Mouse (Mus musculus): ENCODE data around the gene Dpm3. TPM values are rescaled to one million over a fixed set of nuclear protein-coding genes. Genes with fewer than 3 reads are reported as not detected.
A peak's percentile ranks its signal among the peaks of the same experiment; 100 is the strongest.

The Dpm3 gene
- total and polyA plus RNA-seq, 3 experiments = 237 to 271 TPM; not detected in 1

- TF ChIP-seq POLR2A (IDR thresholded peaks at IDR 0.05; ENCODE audit: control insufficient read depth in 1 of 2, insufficient read depth in 1 of 2, low read depth in 1 of 2, low read length in 2 of 2, poor library complexity in 1 of 2) (no peak), HCFC1 (IDR thresholded peaks at IDR 0.05; ENCODE audit: low read depth, low read length) (no peak), MYB (IDR thresholded peaks at IDR 0.05; ENCODE audit: low read depth, low read length) (no peak), NRF1 (IDR thresholded peaks at IDR 0.05; ENCODE audit: insufficient read depth, low read depth, low read length, poor library complexity, severe bottlenecking) (no peak), EP300 (IDR thresholded peaks at IDR 0.05; ENCODE audit: low read depth in 1 of 2, low read length in 2 of 2) (peak; percentile 47 to 56; a peak in 3 of 4 replicates), NELFE (IDR thresholded peaks at IDR 0.05; ENCODE audit: low read depth, low read length) (no peak), TBP (IDR thresholded peaks at IDR 0.05; ENCODE audit: low read depth, low read length) (no peak), SIN3A (IDR thresholded peaks at IDR 0.05; ENCODE audit: low read length) (0 out of 2 replicates have a peak, but pooled peaks have one; percentile 25), JUND (IDR thresholded peaks at IDR 0.05; ENCODE audit: low read depth, low read length) (no peak), GATA1 (IDR thresholded peaks at IDR 0.05; ENCODE audit: low read depth, low read length) (peak; percentile 77), ELF1 (IDR thresholded peaks at IDR 0.05; ENCODE audit: low read depth, low read length) (no peak), POLR2AphosphoS2 (IDR thresholded peaks at IDR 0.05; ENCODE audit: low read length) (no peak), POLR2AphosphoS5 (IDR thresholded peaks at IDR 0.05; ENCODE audit: borderline replicate concordance, low read depth, low read length) (no peak), TAL1 (IDR thresholded peaks at IDR 0.05; ENCODE audit: low read length) (no peak), CHD1 (IDR thresholded peaks at IDR 0.05; ENCODE audit: low read depth, low read length) (no peak)
These were observed 32.7 kb downstream of the Dpm3 start (continued) for GRCm38 (mm10) chr3:89291874-89292273.

DNA sequence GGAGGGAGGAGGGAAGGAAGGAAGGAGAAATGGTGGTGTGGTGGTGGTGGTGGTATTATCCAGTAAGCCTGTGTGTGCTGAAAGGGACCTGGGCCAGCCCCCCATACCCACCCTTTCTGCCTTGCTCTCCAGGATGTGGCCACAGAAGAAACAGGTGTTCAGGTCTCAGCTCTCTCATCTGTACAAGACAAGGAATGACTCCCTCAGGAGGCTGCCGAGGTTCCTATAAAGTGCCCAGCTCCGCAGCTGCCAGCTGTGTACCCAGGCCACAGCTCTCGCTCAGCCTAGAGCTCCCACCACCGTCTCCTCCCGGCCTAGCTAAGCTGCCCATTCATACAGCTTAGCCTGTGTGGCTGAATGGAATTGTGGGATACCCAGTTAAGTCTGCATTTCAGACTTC lies 33.1 kb downstream of the Dpm3 start:
- no peaks in the 10 kb centered on the region for H3K9me3 ChIP-seq (replicated peaks; ENCODE audit: insufficient read depth, low read length)
- H3K36me3 ChIP-seq (ENCODE audit: control insufficient read depth in 1 of 2, insufficient read depth in 2 of 2, low read length in 2 of 2) = peaks cover 0 to 8% of the 10 kb centered on the region in 2 experiments; a peak in 2 of 4 replicates
- peaks cover 8 to 18% of the 10 kb centered on the region in 2 experiments for H3K4me1 ChIP-seq (ENCODE audit: control insufficient read depth in 1 of 2, insufficient read depth in 2 of 2, low read length in 2 of 2)
- no peaks in the 10 kb centered on the region for H3K79me2 ChIP-seq (ENCODE audit: control insufficient read depth, insufficient read depth, low read length, poor library complexity)
- no peak overlapping the region for H3K27ac ChIP-seq (ENCODE audit: control insufficient read depth, low read depth, low read length)
- H3K9ac ChIP-seq (ENCODE audit: control insufficient read depth, low read depth, low read length, poor library complexity, severe bottlenecking) = peak overlapping the region; percentile 16
- peaks cover 0 to 2% of the 10 kb centered on the region in 2 experiments; a peak in 2 of 4 replicates for H3K27me3 ChIP-seq (ENCODE audit: control insufficient read depth in 1 of 2, insufficient read depth in 2 of 2, low read length in 2 of 2)
- no peak for DNase-seq (ENCODE audit: low read depth, low spot score)
- TF ChIP-seq MAFK (IDR thresholded peaks at IDR 0.05; ENCODE audit: borderline replicate concordance, low read depth, low read length) = no peak
- peak overlapping the region; percentile 14 to 42; a peak in 2 of 4 replicates for H3K4me3 ChIP-seq (ENCODE audit: control insufficient read depth in 1 of 2, insufficient read depth in 1 of 2, low read depth in 2 of 2, low read length in 2 of 2)

GRCm38 (mm10) chr3:89293247-89293918 lies 34.2 kb downstream of the Dpm3 start:
- H3K4me1 ChIP-seq (ENCODE audit: control insufficient read depth in 1 of 2, insufficient read depth in 2 of 2, low read length in 2 of 2) = peaks cover 12 to 22% of the 10 kb centered on the region in 2 experiments
- H3K27me3 ChIP-seq (ENCODE audit: control insufficient read depth in 1 of 2, insufficient read depth in 2 of 2, low read length in 2 of 2) = peaks cover 0 to 2% of the 10 kb centered on the region in 2 experiments; a peak in 1 of 4 replicates
- no peak overlapping the region for H3K4me3 ChIP-seq (ENCODE audit: control insufficient read depth in 1 of 2, insufficient read depth in 1 of 2, low read depth in 2 of 2, low read length in 2 of 2)
- H3K79me2 ChIP-seq (ENCODE audit: control insufficient read depth, insufficient read depth, low read length, poor library complexity) = no peaks in the 10 kb centered on the region
- H3K27ac ChIP-seq (ENCODE audit: control insufficient read depth, low read depth, low read length) = no peak overlapping the region
- TF ChIP-seq ZNF384 (IDR thresholded peaks at IDR 0.05; ENCODE audit: low read depth, low read length) (no peak), USF2 (IDR thresholded peaks at IDR 0.05; ENCODE audit: borderline replicate concordance in 1 of 2, insufficient read depth in 1 of 2, low read depth in 1 of 2, low read length in 2 of 2) (no peak), MAX (IDR thresholded peaks at IDR 0.05; ENCODE audit: low read length) (no peak), ZKSCAN1 (IDR thresholded peaks at IDR 0.05; ENCODE audit: low read depth, low read length) (no peak), BHLHE40 (IDR thresholded peaks at IDR 0.05; ENCODE audit: borderline replicate concordance, low read depth, low read length) (no peak), USF1 (IDR thresholded peaks at IDR 0.05; ENCODE audit: low read depth, low read length) (no peak), TCF12 (IDR thresholded peaks at IDR 0.05; ENCODE audit: low read depth, low read length) (no peak), NRF1 (IDR thresholded peaks at IDR 0.05; ENCODE audit: insufficient read depth, low read depth, low read length, poor library complexity, severe bottlenecking) (no peak), GATA1 (IDR thresholded peaks at IDR 0.05; ENCODE audit: low read depth, low read length) (no peak), CTCF (IDR thresholded peaks at IDR 0.05 in 2 of 3, conservative IDR thresholded peaks at IDR 0.05 in 1 of 3; ENCODE audit: control insufficient read depth in 1 of 3, insufficient read depth in 1 of 3, low read depth in 2 of 3, low read length in 3 of 3, poor library complexity in 1 of 3, severe bottlenecking in 1 of 3) (no peak), JUND (IDR thresholded peaks at IDR 0.05; ENCODE audit: low read depth, low read length) (no peak)
- H3K36me3 ChIP-seq (ENCODE audit: control insufficient read depth in 1 of 2, insufficient read depth in 2 of 2, low read length in 2 of 2) = peaks cover 0 to 13% of the 10 kb centered on the region in 2 experiments; a peak in 2 of 4 replicates
- H3K9me3 ChIP-seq (replicated peaks; ENCODE audit: insufficient read depth, low read length) = no peaks in the 10 kb centered on the region
- DNase-seq (ENCODE audit: low read depth, low spot score) = no peak
- H3K9ac ChIP-seq (ENCODE audit: control insufficient read depth, low read depth, low read length, poor library complexity, severe bottlenecking) = no peak overlapping the region

Measured in MEL (cell line).